Mouse (Mus musculus): ENCODE results near the gene AY761185. TPM values are rescaled to one million over a fixed set of nuclear protein-coding genes. Genes with fewer than 3 reads are reported as not detected.
"Not testable (repeated sequence)": the region's sequence is repeated elsewhere in the genome, so short reads cannot be mapped to it uniquely, and the experiment has no call there.

AY761185 gene
- polyA plus RNA-seq (2012; rRNA removed) = 1,946 and 2,190 TPM in 2 replicates

DNA sequence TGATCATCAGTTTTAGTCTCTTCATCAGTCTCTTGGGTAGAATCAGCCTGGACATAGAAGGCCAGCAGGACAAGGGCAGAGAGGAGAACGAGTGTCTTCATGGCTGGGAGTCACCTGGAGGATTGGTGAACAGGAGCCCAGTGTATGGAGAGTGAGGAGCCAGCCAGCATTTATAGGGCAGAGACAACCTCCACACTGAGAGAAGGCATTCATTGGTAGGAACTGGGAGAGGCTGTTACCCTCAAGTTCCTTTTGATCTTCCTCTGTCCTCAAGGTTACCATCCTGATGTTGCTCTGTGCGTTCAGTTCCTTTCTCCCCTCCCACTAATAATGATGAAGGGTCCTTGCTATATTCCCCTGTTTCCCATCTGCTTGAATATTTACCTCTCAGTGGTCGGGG is at the start of gene AY761185:
Gene AY761185, minus strand, starts transcription at position 101 of the 400 bp plus-strand sequence.
- DNase-seq (ENCODE audit: low read depth) = no peak

GRCm38 (mm10) chr8:20994042-20994441 is 49.5 kb upstream of the AY761185 start:
- not testable (repeated sequence) for DNase-seq (ENCODE audit: low read depth)

DNA sequence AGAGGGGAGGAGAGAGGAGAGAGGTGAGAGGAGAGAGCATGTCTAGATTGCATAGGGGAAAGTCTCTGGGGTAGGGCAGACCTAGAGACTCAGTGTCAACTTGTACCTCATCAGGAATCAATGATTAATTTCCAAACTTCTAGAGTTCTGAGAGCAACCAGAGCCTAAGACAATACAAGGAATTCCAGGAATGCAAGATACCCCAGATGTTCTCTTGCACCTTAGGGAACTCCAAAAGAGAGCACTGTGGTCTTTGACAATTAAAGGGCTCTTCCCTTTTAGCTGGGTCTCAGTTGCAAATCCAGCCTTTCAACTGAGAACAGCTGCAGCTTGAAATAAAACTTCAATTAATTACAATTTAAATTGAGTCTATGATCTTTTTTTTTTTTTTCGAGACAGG is 35.3 kb upstream of the AY761185 start:
- no peak for DNase-seq (ENCODE audit: low read depth)

DNA sequence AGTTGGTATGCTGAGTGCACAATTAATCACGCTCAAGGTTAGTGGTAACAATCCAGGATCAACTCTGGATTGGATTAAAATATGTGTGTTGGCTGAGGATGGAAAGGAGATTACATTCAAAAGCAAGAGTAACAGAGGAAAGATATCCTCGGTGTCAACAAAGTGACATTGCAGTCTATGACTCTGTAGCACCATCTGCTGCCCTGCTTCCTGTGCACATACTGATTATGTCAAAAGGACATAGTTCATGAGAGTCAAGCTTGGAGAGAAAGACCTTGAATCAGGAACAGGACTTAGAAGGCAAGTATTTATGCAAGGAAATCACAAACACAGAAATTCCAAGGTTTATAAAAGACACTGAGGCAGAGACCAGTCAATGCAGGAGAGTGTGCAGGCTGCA is 20.0 kb upstream of the AY761185 start:
- DNase-seq (ENCODE audit: low read depth) = no peak

DNA sequence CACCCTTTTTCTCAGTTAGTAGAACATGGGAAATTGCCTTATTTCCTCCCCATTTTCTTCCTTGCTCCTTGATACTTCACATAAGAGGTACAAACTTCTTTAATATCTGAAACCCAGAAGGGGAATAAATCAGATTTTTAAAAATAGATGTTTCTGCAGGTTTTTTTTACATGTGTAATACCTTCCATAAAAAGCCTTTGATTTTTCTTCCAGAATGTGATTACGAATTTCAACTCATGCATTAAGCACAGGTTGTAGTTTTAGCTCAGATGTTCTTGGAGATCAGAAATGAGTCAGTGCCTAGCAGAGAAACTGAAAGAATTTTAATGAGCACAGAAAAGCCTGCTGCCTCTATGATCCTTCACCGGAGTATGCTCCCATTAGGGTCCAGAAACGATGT is 22.5 kb downstream of the AY761185 start, which contains the start of gene Gm6040:
Gene Gm6040, minus strand, starts transcription at position 101 of the 400 bp plus-strand sequence.
- DNase-seq (ENCODE audit: low read depth) = no peak

GRCm38 (mm10) chr8:20912288-20912687 is 32.2 kb downstream of the AY761185 start:
- DNase-seq (ENCODE audit: low read depth) = no peak

- DNase-seq (ENCODE audit: low read depth) = no peak
Observed at GRCm38 (mm10) chr8:20908256-20908655, 36.3 kb downstream of the AY761185 start.

- DNase-seq (ENCODE audit: low read depth) = no peak
Observed at GRCm38 (mm10) chr8:20907119-20907518, 37.4 kb downstream of the AY761185 start.

DNA sequence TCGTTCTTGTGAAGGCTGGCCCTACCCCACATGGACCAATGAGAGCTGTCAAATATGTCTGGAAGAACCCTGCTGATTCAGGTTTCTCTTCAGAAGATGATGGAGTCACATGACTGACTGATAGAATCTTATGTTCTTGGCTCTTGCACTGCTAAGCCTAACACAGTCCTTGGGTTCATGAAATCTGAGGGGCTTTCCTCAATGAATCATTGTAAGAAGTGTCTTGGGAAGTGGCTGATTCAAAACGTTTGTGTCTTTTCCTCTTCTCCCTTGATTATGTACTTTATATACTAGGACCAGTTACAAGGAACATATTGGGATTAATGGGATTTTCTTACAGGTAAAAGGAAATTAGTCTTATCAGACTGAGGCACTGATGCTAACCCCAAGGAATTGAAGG is 42.0 kb downstream of the AY761185 start, which contains the start of gene Gm15056:
Gene Gm15056, minus strand, starts transcription at position 101 of the 400 bp plus-strand sequence.
- no peak for DNase-seq (ENCODE audit: low read depth)

Other genes with a start within 250 kb of the AY761185 start
- 1.1 and 1.3 TPM in 2 replicates for gene Defb33, start 52.0 kb downstream of the AY761185 start, polyA plus RNA-seq (2012; rRNA removed)
- gene Gm15056, start 42.1 kb downstream of the AY761185 start, polyA plus RNA-seq (2012; rRNA removed) = 8.2 and 18.3 TPM in 2 replicates
- 31.5 and 36.7 TPM in 2 replicates for gene Gm6040, start 22.6 kb downstream of the AY761185 start, polyA plus RNA-seq (2012; rRNA removed)
- gene Defa21, start 80.8 kb upstream of the AY761185 start, polyA plus RNA-seq (2012; rRNA removed) = not detected in 2 replicates
- not detected in 2 replicates for gene Defa23, start 110.3 kb upstream of the AY761185 start, polyA plus RNA-seq (2012; rRNA removed)
- not detected in 2 replicates for gene Defa35, start 120.3 kb upstream of the AY761185 start, polyA plus RNA-seq (2012; rRNA removed)
- gene Defa25, start 139.7 kb upstream of the AY761185 start, polyA plus RNA-seq (2012; rRNA removed) = not detected in 2 replicates
- gene Gm14851, start 151.3 kb upstream of the AY761185 start, polyA plus RNA-seq (2012; rRNA removed) = not detected in 2 replicates
- not detected in 2 replicates for gene Defa30, start 189.9 kb upstream of the AY761185 start, polyA plus RNA-seq (2012; rRNA removed)
- gene Defa22, start 217.6 kb upstream of the AY761185 start, polyA plus RNA-seq (2012; rRNA removed) = not detected in 2 replicates
- not detected in 2 replicates for gene Defa31, start 246.9 kb upstream of the AY761185 start, polyA plus RNA-seq (2012; rRNA removed)